ENCODE assay signal across 10 mouse cellular contexts in the genomic region with DNA sequence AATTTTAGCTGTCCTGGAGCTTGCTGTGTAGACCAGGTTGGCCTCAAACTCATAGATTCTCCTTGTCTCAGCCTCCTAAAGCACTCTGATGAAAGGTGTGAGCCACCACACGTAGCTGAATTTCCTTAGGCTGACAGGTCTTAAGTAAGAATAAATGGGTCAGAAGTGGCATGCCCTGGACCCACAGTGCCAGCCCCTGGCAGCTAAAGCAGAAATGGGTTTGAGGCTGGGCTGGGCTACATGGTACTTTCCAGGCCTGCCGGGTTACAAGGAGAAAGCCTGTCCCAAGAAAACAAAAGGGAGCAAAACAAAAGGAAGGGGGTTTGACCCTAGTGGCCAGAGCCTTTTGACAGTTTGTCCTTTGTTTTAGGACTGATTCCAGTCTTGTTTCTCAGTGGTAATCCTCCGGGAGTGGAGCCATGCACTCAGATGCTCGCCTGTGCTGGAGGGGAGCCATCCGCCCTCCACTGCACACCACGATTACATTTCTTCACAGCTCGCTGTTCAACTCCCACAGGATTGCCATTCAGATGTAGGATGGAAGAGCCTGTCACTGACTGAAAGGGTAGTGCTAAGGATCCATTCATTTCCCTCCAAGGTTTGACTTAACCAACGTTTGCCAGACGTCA. TPM values are rescaled to one million over a fixed set of nuclear protein-coding genes. Genes with fewer than 3 reads are reported as not detected.
A peak's percentile ranks its signal among the peaks of the same experiment; 100 is the strongest.
DNase-seq lines count a peak whose midpoint lies in the region; ATAC-seq lines count a peak whose summit lies in the region.
"Had no signal": no experiment of that assay in that cellular context is flagged by ENCODE, and none has a peak within 500 bp of the region (broad histone marks: within the 10 kb centered on the region; RNA-seq: fewer than 3 reads in every experiment).

No protein-coding gene starts in this region.

- H3K27me3 ChIP-seq in hindbrain, embryonic 11.5 days (ENCODE audit: control insufficient read depth, insufficient read depth, low read length) = no peaks in the 10 kb centered on the region

- H3K9me3 ChIP-seq in hindbrain, embryonic 11.5 days (ENCODE audit: control insufficient read depth, low read length) = no peaks in the 10 kb centered on the region

- H3K27ac ChIP-seq in hindbrain, embryonic 11.5 days (ENCODE audit: low read depth, low read length) = no peak overlapping the region
- H3K27ac ChIP-seq: kidney, postnatal 0 days had no signal

- H3K4me3 ChIP-seq in hindbrain, embryonic 11.5 days (ENCODE audit: low read depth, low read length) = no peak overlapping the region

- H3K9ac ChIP-seq in hindbrain, embryonic 11.5 days (ENCODE audit: low read depth, low read length) = no peak overlapping the region

- no peak for ATAC-seq in cerebellum, adult (ENCODE audit: insufficient number of reproducible peaks, low FRiP score, low TSS enrichment)
- ATAC-seq in hindbrain, embryonic 11.5 days (ENCODE audit: low FRiP score) = no peak
- ATAC-seq: lung, postnatal 0 days had no signal

- no peaks in the 10 kb centered on the region for H3K36me3 ChIP-seq in hindbrain, embryonic 11.5 days (ENCODE audit: control insufficient read depth, insufficient read depth, low read length)

- peak; percentile 35 for DNase-seq in cerebellum, adult 11-12 months
- DNase-seq in R1 (ENCODE audit: low read depth, low spot score) = peak; percentile 67
- peak; percentile 1 for DNase-seq in hindbrain, embryonic 11.5 days (ENCODE audit: low spot score)
- DNase-seq in left cerebral cortex, adult 9 months (ENCODE audit: low spot score in 2 of 2) = peak; percentile 32 to 78
- DNase-seq in ovary, postnatal 14 days (ENCODE audit: low spot score) = no peak
- no peak for DNase-seq in kidney, postnatal 10 days
- DNase-seq in thymus, postnatal 0 days (ENCODE audit: low spot score) = no peak

- no peak overlapping the region for H3K4me2 ChIP-seq in hindbrain, embryonic 11.5 days (replicated peaks; ENCODE audit: low read depth, low read length)

- 32% methylated on average over 9 of the region's 9 CpGs for WGBS in hindbrain, embryonic 11.5 days

- no peaks in the 10 kb centered on the region for H3K4me1 ChIP-seq in hindbrain, embryonic 11.5 days (replicated peaks; ENCODE audit: control insufficient read depth, insufficient read depth, low read length)

RNA-seq across cellular contexts. Expression of gene Mtf1, which starts 9.6 kb away (rescaled TPM):
- polyA plus RNA-seq in hindbrain, embryonic 11.5 days (2014; fragmentation: Nextera tagmentation; extraction: Ambion mirVana) = 15.1 and 15.9 TPM in 2 replicates
- polyA plus RNA-seq in thymus, postnatal 0 days (2015; fragmentation: Nextera tagmentation; extraction: Ambion mirVana) = 13.2 and 14.2 TPM in 2 replicates

RNA-seq across cellular contexts. Expression of gene Yrdc, which starts 39.0 kb away (rescaled TPM):
- polyA plus RNA-seq in hindbrain, embryonic 11.5 days (2014; fragmentation: Nextera tagmentation; extraction: Ambion mirVana) = 44.0 and 50.8 TPM in 2 replicates
- 42.2 and 49.4 TPM in 2 replicates for polyA plus RNA-seq in thymus, postnatal 0 days (2015; fragmentation: Nextera tagmentation; extraction: Ambion mirVana)

RNA-seq across cellular contexts. Expression of gene 1110065P20Rik, which starts 39.5 kb away (rescaled TPM):
- 55.0 and 55.9 TPM in 2 replicates for polyA plus RNA-seq in hindbrain, embryonic 11.5 days (2014; fragmentation: Nextera tagmentation; extraction: Ambion mirVana)
- 37.4 and 42.6 TPM in 2 replicates for polyA plus RNA-seq in thymus, postnatal 0 days (2015; fragmentation: Nextera tagmentation; extraction: Ambion mirVana)

RNA-seq across cellular contexts. Expression of gene Maneal, which starts 50.5 kb away (rescaled TPM):
- 10.0 and 10.3 TPM in 2 replicates for polyA plus RNA-seq in hindbrain, embryonic 11.5 days (2014; fragmentation: Nextera tagmentation; extraction: Ambion mirVana)
- 0.15 and 0.25 TPM in 2 replicates for polyA plus RNA-seq in thymus, postnatal 0 days (2015; fragmentation: Nextera tagmentation; extraction: Ambion mirVana)

Comparison
In these comparisons a context has a peak if more than half of its experiments do, and no peak if none do; other contexts are left out.
1. DNase-seq: peak in cerebellum, adult 11-12 months (single experiment), R1 (single experiment), hindbrain, embryonic 11.5 days (single experiment) and left cerebral cortex, adult 9 months (2 of 2); none in ovary, postnatal 14 days (single experiment), kidney, postnatal 10 days (single experiment) and thymus, postnatal 0 days (single experiment).